Mouse (Mus musculus) thymus, adult 2 months (tissue): ENCODE measurements around the gene Capns1.

ENCODE experiments used
- CTCF ChIP-seq: fragments of 200-500 bp; IDR thresholded peaks from 2 replicates; pipeline ENCODE4 v1.5.1; 2012; ENCODE audit warnings: mild to moderate bottlenecking, control low read depth, low read length, moderate library complexity, borderline replicate concordance; ENCODE audit not compliant: control insufficient read depth, poor library complexity, insufficient read depth; ENCODE audit errors: extremely low read depth
- POLR2A ChIP-seq: fragments of 200-500 bp; IDR thresholded peaks from 2 replicates; pipeline ENCODE4 v1.6.1; 2012; ENCODE audit warnings: mild to moderate bottlenecking, low read length, control low read depth, moderate library complexity; ENCODE audit not compliant: control insufficient read depth, poor library complexity, insufficient read depth; ENCODE audit errors: extremely low read depth

DNA sequence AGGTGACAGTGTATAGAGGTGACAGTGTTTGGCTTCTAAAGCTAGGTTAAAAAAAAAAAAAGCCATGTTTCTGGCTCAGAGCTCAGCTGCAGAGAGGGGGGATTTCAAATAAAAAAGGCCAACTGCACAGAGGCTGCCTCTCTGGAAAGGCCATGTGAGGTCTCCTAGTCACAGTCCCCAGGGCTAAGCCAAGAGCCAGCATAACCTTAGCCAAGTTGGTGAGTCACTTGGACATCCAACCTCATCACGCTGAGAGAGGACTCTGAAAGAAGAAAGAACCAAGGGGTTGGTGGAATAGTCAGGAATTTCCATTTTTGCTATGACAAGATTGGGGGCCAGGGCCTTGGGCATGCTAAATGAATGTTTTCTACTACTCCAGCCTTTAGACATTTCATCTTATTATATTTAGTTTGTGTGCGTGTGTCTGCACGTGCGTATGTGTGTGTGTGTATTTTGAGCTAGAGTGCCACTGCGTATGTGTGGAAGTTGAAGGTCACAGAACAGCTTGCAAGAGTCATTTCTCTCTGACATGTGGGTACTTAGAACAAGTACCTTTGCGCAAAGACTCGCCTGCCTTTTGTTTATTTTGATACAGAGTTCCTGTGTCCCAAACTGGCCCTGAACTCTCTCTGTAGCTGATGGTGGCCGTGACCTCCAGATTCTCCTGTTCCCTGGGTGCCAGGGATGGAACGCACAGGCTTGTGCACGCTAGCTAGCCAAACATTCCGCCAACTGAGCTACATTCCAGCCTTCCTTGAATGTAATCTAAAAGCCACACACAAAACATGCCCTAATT lies 4.5 kb upstream of the Capns1 start:
- TF ChIP-seq POLR2A = no peak
- TF ChIP-seq CTCF = no peak
